Mouse (Mus musculus): ENCODE data around the gene Atp2b4.

Atp2b4 gene

GRCm38 (mm10) chr1:133656811-133657210 is 144.0 kb downstream of the Atp2b4 start:
- DNase-seq (ENCODE audit: low spot score in 2 of 2): no peak

- no peak for DNase-seq (ENCODE audit: low spot score in 2 of 2)
Observed at GRCm38 (mm10) chr1:133653033-133653432, 147.8 kb downstream of the Atp2b4 start.

- DNase-seq (ENCODE audit: low spot score in 2 of 2): no peak
Observed at GRCm38 (mm10) chr1:133650288-133651055, 150.4 kb downstream of the Atp2b4 start.

Measured in spleen, postnatal 14 days (tissue).